Mouse (Mus musculus): ENCODE results near the gene Ptpre. TPM values are rescaled to one million over a fixed set of nuclear protein-coding genes. Genes with fewer than 3 reads are reported as not detected.
"Not testable (repeated sequence)": the region's sequence is repeated elsewhere in the genome, so short reads cannot be mapped to it uniquely, and the experiment has no call there.

Gene Ptpre
- polyA plus RNA-seq, 1 experiment from 2014 or later = 3.0 TPM

DNA sequence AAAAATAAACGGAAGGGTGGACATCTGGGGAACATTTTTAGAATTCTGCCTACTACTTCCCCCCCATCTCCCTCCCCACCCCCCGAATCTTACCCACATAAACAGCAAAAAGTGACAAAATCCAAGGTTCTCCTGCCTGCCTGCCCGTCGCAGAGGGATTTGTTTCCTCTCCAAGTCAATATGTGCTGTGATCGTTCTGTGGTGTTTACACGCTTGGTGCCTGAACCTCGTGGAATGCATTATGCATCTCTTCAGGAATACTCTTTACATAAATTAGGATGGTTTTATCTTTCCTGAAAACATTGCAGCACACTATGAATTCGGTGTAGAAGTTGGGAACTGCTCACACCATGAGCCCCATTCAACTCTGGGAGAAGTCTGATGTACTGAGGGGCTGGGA, 26.7 kb downstream of the Ptpre start:
- Histone ChIP-seq H3K9ac (ENCODE audit: low read depth, low read length) (no peak overlapping the region), H3K4me3 (ENCODE audit: low read depth, low read length) (no peak overlapping the region), H3K4me1 (ENCODE audit: control insufficient read depth, low read depth, low read length) (no peaks in the 10 kb centered on the region), H3K4me2 (ENCODE audit: low read depth, low read length) (no peak overlapping the region), H3K9me3 (replicated peaks; ENCODE audit: control insufficient read depth, low read length) (no peaks in the 10 kb centered on the region), H3K27me3 (ENCODE audit: control insufficient read depth, insufficient read depth, low read depth, low read length) (no peaks in the 10 kb centered on the region), H3K27ac (ENCODE audit: low read length) (no peak overlapping the region), H3K36me3 (ENCODE audit: control insufficient read depth, insufficient read depth) (no peaks in the 10 kb centered on the region)
- 73% methylated on average over 8 of the region's 8 CpGs for WGBS (ENCODE audit: insufficient replicate concordance)
- no peak for ATAC-seq (ENCODE audit: low read depth)

DNA sequence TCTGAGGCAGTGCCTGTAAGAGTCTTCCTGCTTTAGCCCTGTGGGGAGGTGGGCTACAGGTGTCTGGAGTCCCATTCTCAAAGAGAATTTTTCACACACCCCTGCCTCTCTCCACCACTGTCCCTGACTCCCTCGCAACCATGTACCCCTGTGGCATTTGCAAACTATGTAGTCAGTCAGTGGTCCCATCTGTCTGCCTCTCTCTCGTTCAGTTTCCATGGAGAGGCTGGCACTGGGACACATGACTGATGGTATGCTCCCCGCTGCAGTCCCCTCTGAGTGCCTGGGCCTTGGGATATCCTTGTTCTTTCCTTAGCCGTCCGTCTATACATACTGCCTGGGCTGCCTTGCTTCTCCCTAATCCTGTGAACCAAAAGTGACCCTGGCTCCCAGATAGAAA, 28.7 kb downstream of the Ptpre start:
- no peaks in the 10 kb centered on the region for H3K4me1 ChIP-seq (ENCODE audit: control insufficient read depth, low read depth, low read length)
- no peak overlapping the region for H3K9ac ChIP-seq (ENCODE audit: low read depth, low read length)
- ATAC-seq (ENCODE audit: low read depth) = no peak
- no peak overlapping the region for H3K4me2 ChIP-seq (ENCODE audit: low read depth, low read length)
- H3K27ac ChIP-seq (ENCODE audit: low read length) = no peak overlapping the region
- no peaks in the 10 kb centered on the region for H3K36me3 ChIP-seq (ENCODE audit: control insufficient read depth, insufficient read depth)
- H3K27me3 ChIP-seq (ENCODE audit: control insufficient read depth, insufficient read depth, low read depth, low read length) = no peaks in the 10 kb centered on the region
- H3K4me3 ChIP-seq (ENCODE audit: low read depth, low read length) = no peak overlapping the region
- H3K9me3 ChIP-seq (replicated peaks; ENCODE audit: control insufficient read depth, low read length) = no peaks in the 10 kb centered on the region
- 59% methylated on average over 5 of the region's 5 CpGs for WGBS (ENCODE audit: insufficient replicate concordance)

DNA sequence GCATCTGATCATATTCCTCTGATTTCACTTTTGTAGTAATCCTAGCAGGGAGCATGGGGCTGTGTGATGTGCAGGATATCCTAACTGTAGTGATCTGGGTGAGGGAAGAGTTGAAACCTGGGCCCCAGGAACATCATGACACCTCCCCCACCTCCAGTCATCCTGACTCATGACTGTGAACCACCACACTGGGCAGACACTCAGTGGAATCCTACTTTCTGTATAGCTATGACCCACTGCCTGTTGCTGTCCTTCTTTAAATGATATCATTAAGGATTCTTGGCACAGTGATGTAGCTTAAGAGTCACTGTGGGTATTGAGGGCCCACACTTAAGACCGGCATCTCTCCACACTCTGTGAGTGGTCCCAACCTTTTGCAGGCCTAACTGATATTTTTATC, 30.3 kb downstream of the Ptpre start:
- Histone ChIP-seq H3K9me3 (replicated peaks; ENCODE audit: control insufficient read depth, low read length) (no peaks in the 10 kb centered on the region), H3K27me3 (ENCODE audit: control insufficient read depth, insufficient read depth, low read depth, low read length) (no peaks in the 10 kb centered on the region), H3K4me3 (ENCODE audit: low read depth, low read length) (no peak overlapping the region), H3K9ac (ENCODE audit: low read depth, low read length) (no peak overlapping the region), H3K4me2 (ENCODE audit: low read depth, low read length) (no peak overlapping the region), H3K36me3 (ENCODE audit: control insufficient read depth, insufficient read depth) (no peaks in the 10 kb centered on the region), H3K4me1 (ENCODE audit: control insufficient read depth, low read depth, low read length) (no peaks in the 10 kb centered on the region), H3K27ac (ENCODE audit: low read length) (no peak overlapping the region)
- no peak for ATAC-seq (ENCODE audit: low read depth)
- 49% methylated on average over 1 of the region's 1 CpGs for WGBS (ENCODE audit: insufficient replicate concordance)

GRCm38 (mm10) chr7:135568550-135568949, 31.3 kb downstream of the Ptpre start:
- H3K4me1 ChIP-seq (ENCODE audit: control insufficient read depth, low read depth, low read length) = no peaks in the 10 kb centered on the region
- H3K27ac ChIP-seq (ENCODE audit: low read length) = no peak overlapping the region
- H3K27me3 ChIP-seq (ENCODE audit: control insufficient read depth, insufficient read depth, low read depth, low read length) = no peaks in the 10 kb centered on the region
- H3K4me2 ChIP-seq (ENCODE audit: low read depth, low read length) = no peak overlapping the region
- H3K9ac ChIP-seq (ENCODE audit: low read depth, low read length) = no peak overlapping the region
- no peak overlapping the region for H3K4me3 ChIP-seq (ENCODE audit: low read depth, low read length)
- H3K36me3 ChIP-seq (ENCODE audit: control insufficient read depth, insufficient read depth) = no peaks in the 10 kb centered on the region
- no peak for ATAC-seq (ENCODE audit: low read depth)
- H3K9me3 ChIP-seq (replicated peaks; ENCODE audit: control insufficient read depth, low read length) = no peaks in the 10 kb centered on the region
- 46% methylated on average over 2 of the region's 2 CpGs for WGBS (ENCODE audit: insufficient replicate concordance)

GRCm38 (mm10) chr7:135571392-135571791, 34.1 kb downstream of the Ptpre start:
- no peaks in the 10 kb centered on the region for H3K27me3 ChIP-seq (ENCODE audit: control insufficient read depth, insufficient read depth, low read depth, low read length)
- no peaks in the 10 kb centered on the region for H3K9me3 ChIP-seq (replicated peaks; ENCODE audit: control insufficient read depth, low read length)
- no peak overlapping the region for H3K4me2 ChIP-seq (ENCODE audit: low read depth, low read length)
- H3K36me3 ChIP-seq (ENCODE audit: control insufficient read depth, insufficient read depth) = no peaks in the 10 kb centered on the region
- H3K27ac ChIP-seq (ENCODE audit: low read length) = no peak overlapping the region
- peaks cover 3% of the 10 kb centered on the region for H3K4me1 ChIP-seq (ENCODE audit: control insufficient read depth, low read depth, low read length)
- H3K4me3 ChIP-seq (ENCODE audit: low read depth, low read length) = no peak overlapping the region
- no peak for ATAC-seq (ENCODE audit: low read depth)
- no peak overlapping the region for H3K9ac ChIP-seq (ENCODE audit: low read depth, low read length)

DNA sequence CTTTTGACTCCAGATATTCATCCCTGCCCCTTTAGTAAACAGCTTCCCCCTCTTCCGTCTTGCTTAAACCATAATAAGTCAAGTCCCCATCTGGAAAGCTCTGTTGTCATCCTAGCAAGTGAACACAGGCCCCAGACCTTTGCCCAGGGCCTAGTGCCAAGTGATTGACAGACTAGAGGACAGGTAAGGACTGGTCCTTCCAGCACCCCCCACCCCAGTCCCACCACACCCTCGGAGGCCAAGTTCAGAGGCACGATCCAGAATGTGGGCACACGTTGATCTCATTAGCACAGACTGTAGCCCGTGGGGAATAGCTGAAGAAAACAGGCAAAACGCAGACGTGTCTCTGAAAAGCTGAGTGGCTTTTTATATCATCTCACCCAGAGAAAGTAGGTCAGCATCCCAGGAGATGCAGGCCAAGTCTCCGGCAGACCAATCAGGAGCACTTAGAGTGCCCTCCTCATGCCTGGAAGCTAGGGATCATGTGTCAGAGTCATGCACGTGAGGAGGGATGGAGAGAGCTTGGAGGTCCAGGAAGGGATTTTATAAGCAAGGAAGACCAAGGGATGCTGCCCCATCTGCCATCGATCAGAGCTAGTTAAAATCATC, 34.8 kb downstream of the Ptpre start:
- Histone ChIP-seq H3K9ac (ENCODE audit: low read depth, low read length) (no peak overlapping the region), H3K36me3 (ENCODE audit: control insufficient read depth, insufficient read depth) (no peaks in the 10 kb centered on the region), H3K27me3 (ENCODE audit: control insufficient read depth, insufficient read depth, low read depth, low read length) (no peaks in the 10 kb centered on the region), H3K4me2 (ENCODE audit: low read depth, low read length) (no peak overlapping the region), H3K4me3 (ENCODE audit: low read depth, low read length) (no peak overlapping the region), H3K9me3 (replicated peaks; ENCODE audit: control insufficient read depth, low read length) (no peaks in the 10 kb centered on the region), H3K27ac (ENCODE audit: low read length) (no peak overlapping the region), H3K4me1 (ENCODE audit: control insufficient read depth, low read depth, low read length) (peaks cover 7% of the 10 kb centered on the region)
- WGBS (ENCODE audit: insufficient replicate concordance) = 70% methylated on average over 10 of the region's 10 CpGs
- no peak for ATAC-seq (ENCODE audit: low read depth)

- H3K4me3 ChIP-seq (ENCODE audit: low read depth, low read length); H3K4me2 ChIP-seq (ENCODE audit: low read depth, low read length); H3K27me3 ChIP-seq (ENCODE audit: control insufficient read depth, insufficient read depth, low read depth, low read length); H3K27ac ChIP-seq (ENCODE audit: low read length); H3K9me3 ChIP-seq (replicated peaks; ENCODE audit: control insufficient read depth, low read length); H3K4me1 ChIP-seq (ENCODE audit: control insufficient read depth, low read depth, low read length); H3K36me3 ChIP-seq (ENCODE audit: control insufficient read depth, insufficient read depth); H3K9ac ChIP-seq (ENCODE audit: low read depth, low read length): not testable (repeated sequence)
- WGBS (ENCODE audit: insufficient replicate concordance) = 17% methylated on average over 7 of the region's 7 CpGs
- ATAC-seq (ENCODE audit: low read depth) = peak; percentile 74
Measured at GRCm38 (mm10) chr7:135575319-135576069, 38.2 kb downstream of the Ptpre start.

- H3K27me3 ChIP-seq (ENCODE audit: control insufficient read depth, insufficient read depth, low read depth, low read length) = no peaks in the 10 kb centered on the region
- no peak for ATAC-seq (ENCODE audit: low read depth)
- no peak overlapping the region for H3K4me3 ChIP-seq (ENCODE audit: low read depth, low read length)
- no peak overlapping the region for H3K9ac ChIP-seq (ENCODE audit: low read depth, low read length)
- H3K4me1 ChIP-seq (ENCODE audit: control insufficient read depth, low read depth, low read length) = peaks cover 18% of the 10 kb centered on the region
- no peak overlapping the region for H3K4me2 ChIP-seq (ENCODE audit: low read depth, low read length)
- no peak overlapping the region for H3K27ac ChIP-seq (ENCODE audit: low read length)
- 58% methylated on average over 3 of the region's 3 CpGs for WGBS (ENCODE audit: insufficient replicate concordance)
- H3K36me3 ChIP-seq (ENCODE audit: control insufficient read depth, insufficient read depth) = no peaks in the 10 kb centered on the region
- H3K9me3 ChIP-seq (replicated peaks; ENCODE audit: control insufficient read depth, low read length) = no peaks in the 10 kb centered on the region
Measured at GRCm38 (mm10) chr7:135576329-135576728, 39.0 kb downstream of the Ptpre start.

GRCm38 (mm10) chr7:135578715-135579325, 41.5 kb downstream of the Ptpre start:
- peaks cover 25% of the 10 kb centered on the region for H3K4me1 ChIP-seq (ENCODE audit: control insufficient read depth, low read depth, low read length)
- H3K9me3 ChIP-seq (replicated peaks; ENCODE audit: control insufficient read depth, low read length) = no peaks in the 10 kb centered on the region
- H3K27me3 ChIP-seq (ENCODE audit: control insufficient read depth, insufficient read depth, low read depth, low read length) = no peaks in the 10 kb centered on the region
- WGBS (ENCODE audit: insufficient replicate concordance) = 70% methylated on average over 16 of the region's 16 CpGs
- no peak overlapping the region for H3K4me3 ChIP-seq (ENCODE audit: low read depth, low read length)
- H3K4me2 ChIP-seq (ENCODE audit: low read depth, low read length) = no peak overlapping the region
- no peak for ATAC-seq (ENCODE audit: low read depth)
- no peaks in the 10 kb centered on the region for H3K36me3 ChIP-seq (ENCODE audit: control insufficient read depth, insufficient read depth)
- H3K9ac ChIP-seq (ENCODE audit: low read depth, low read length) = no peak overlapping the region
- no peak overlapping the region for H3K27ac ChIP-seq (ENCODE audit: low read length)

All from liver, embryonic 16.5 days (tissue).